Mouse (Mus musculus) erythroblast, embryonic 14.5 days (primary cell): ENCODE measurements around the gene Rpf2.

Source experiments
- GATA1 ChIP-seq: IDR thresholded peaks from 2 replicates; pipeline ENCODE4 v1.6.1; 2012; ENCODE audit warnings: low read length, inconsistent platforms, mixed read lengths
- TAL1 ChIP-seq: IDR thresholded peaks from 3 replicates; pipeline ENCODE4 v1.6.1; 2012; ENCODE audit warnings: low read length, inconsistent platforms, mixed read lengths

- TF ChIP-seq TAL1 (no peak), GATA1 (no peak)
These were observed 28.0 kb downstream of the Rpf2 start for GRCm38 (mm10) chr10:40218874-40219273.
